Mouse (Mus musculus): ENCODE results near the gene Msmp. TPM values are rescaled to one million over a fixed set of nuclear protein-coding genes. Genes with fewer than 3 reads are reported as not detected.

Gene Msmp
- not detected for total RNA-seq (2021)
- long read RNA-seq, experiment 1: 0 reads
- long read RNA-seq, experiment 2: 0 reads

DNA sequence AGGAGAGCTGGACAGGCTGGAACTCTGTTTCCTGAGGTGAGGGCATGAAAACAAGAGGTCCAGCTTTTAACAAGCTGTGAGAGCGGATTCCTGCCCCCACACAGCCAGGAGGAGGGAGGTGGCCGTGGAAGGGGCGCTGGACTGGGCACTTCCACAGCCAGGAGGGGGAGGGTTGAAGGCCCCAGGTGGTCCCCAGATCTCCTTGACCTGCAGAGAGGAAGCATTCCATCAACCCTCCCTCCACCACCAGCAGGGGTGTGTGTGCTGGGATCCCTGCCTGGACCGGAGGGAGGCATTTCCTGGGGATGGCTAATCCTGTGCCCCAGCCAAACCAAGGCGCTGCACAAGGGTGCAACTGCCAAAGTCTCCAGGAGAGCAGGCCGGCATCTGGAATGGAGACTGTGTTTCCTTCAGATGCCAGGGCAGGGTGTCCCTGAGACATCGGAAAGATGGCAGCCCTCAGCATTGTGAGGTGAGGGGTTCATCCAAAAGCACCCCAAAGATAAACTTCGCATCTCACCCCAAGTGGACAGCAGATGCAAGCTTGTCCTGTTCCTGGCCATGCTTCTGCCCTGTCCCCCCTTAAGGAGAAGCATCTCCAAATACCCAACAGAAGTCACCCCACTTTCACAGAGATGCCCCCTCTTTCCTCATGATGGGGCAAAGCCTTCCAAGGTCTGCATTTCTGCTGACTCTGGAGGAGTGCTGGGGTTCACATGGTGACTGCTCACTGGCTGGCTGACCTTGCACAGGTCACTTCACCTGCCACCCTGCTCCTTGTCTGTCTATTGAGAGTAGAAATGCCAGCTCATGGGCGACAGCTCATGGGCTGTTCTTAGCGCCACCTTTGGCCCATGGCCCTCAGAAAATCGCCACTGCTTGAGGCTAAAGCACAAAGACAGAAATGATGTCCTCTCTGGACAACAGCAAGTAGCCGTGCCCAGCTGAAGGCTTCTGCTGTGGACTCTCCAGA lies at the start of gene Msmp:
Gene Msmp (minus strand): TSS at position 51 of the 973 bp plus-strand sequence.
- intact Hi-C loops (cut with DNase I): no loop called here
- DNase-seq (ENCODE audit: low spot score in 2 of 2): no peak

GRCm38 (mm10) chr4:43633736-43634135 lies 49.4 kb upstream of the Msmp start:
- intact Hi-C loops (cut with DNase I): no loop called here
- no peak for DNase-seq (ENCODE audit: low spot score in 2 of 2)

DNA sequence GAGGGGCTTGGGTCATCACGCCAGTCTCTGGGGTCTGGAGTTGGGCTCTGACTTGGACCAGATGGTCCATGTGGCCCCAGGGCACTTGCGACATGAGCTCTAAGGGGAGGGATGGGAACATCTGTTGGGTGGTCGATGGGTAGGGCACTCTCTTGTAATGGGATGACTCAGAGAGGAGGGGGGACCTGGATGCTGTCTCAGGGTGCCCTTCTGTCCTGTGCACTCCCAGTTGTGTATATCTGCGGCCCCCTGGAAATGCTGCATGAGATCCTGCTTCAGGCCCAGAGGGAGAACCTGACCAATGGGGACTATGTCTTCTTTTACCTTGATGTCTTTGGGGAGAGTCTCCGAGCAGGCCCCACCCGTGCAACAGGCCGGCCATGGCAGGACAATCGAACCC lies 49.0 kb upstream of the Msmp start:
- peak in 1 of 2 experiments; percentile 1 for DNase-seq (ENCODE audit: low spot score in 2 of 2)
- intact Hi-C loops (cut with DNase I): no loop called here

GRCm38 (mm10) chr4:43631956-43632920 lies 47.9 kb upstream of the Msmp start:
- no peak for DNase-seq (ENCODE audit: low spot score in 2 of 2)

GRCm38 (mm10) chr4:43631046-43631955 lies 47.0 kb upstream of the Msmp start, which contains the start of gene Npr2:
TSS of gene Npr2 (plus strand) at chr4:43631935.
- intact Hi-C loops (cut with DNase I): no loop called here
- DNase-seq (ENCODE audit: low spot score in 2 of 2): peak in 1 of 2 experiments; percentile 40

More at GRCm38 (mm10) chr4:43631956-43632920, 47.9 kb upstream of the Msmp start:
- intact Hi-C loops (cut with DNase I): no loop called here

- DNase-seq (ENCODE audit: low spot score in 2 of 2): no peak
- intact Hi-C loops (cut with DNase I): loop anchor here (1.0 kb wide), 2 partner anchors 36 to 82 kb away; no protein-coding TSS in a partner anchor
These were observed 46.4 kb upstream of the Msmp start for GRCm38 (mm10) chr4:43630671-43631045.

DNA sequence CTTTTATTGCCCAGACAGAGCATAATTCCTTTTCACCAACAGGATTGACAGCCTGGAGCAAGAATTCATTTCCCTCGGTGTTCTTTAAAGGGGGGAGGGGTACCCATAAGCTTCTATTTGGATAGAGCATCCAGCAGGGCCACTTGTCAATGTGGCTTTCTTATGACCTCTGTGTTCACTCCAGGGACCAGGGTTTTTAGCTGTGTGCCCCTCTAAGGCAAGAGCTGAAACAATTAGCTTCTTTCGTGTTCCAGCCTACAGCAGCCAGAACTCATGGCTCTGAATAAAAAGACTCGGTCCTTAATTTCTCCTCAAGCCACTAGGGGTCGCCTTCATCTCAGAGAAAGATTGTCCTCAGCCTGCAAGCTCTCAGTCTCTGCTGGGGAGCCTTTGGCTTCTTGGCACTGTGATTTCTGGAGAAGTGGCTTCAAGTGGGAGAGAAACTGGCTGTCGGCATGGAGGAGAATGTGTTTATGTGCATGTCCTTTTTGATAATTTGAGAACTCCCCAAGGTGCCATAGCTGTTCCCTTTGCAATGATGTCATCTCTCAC lies 45.8 kb upstream of the Msmp start:
- intact Hi-C loops (cut with DNase I): loop anchor here (1.0 kb wide), 2 partner anchors 36 to 82 kb away; no protein-coding TSS in a partner anchor

DNA sequence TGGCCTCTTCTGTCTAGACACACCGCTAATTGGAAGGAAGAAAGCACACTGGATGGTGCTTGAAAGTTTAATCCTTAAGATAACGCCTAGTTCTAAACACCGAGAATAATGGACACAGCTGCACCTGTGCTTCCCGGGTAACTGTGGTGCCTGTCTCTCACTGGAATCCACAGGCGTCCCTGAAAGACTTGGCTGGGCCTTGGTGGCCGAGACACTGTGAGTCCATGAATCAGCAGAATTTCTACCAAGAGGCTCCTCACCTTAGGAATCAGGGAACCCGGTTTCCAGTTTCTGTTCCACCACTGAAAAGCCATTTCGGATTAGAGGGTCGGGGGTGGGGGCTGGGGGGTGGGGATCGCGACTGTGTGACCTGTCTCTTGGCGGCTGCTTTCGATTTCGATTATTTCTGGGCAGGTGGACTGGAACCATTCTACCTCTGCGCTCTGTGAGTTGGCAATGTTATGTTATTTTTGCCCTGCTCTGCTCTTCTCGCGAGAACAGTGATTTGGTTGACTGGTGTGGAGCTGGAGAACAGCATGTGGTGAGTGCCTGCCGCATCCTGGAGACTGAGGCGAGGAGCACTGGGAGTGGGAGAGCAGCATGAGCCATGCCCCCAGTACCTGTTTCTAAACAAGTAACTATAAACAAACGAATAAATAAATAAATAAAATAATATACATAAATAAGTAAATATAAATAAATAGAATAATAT lies 45.0 kb upstream of the Msmp start:
- DNase-seq (ENCODE audit: low spot score in 2 of 2): peak in 1 of 2 experiments; percentile 35
- intact Hi-C loops (cut with DNase I): no loop called here

More for the DNA sequence above, 45.8 kb upstream of the Msmp start:
- DNase-seq (ENCODE audit: low spot score in 2 of 2): peak; percentile 91 to 94

- no peak for DNase-seq (ENCODE audit: low spot score in 2 of 2)
- intact Hi-C loops (cut with DNase I): no loop called here
These were observed 36.0 kb upstream of the Msmp start for GRCm38 (mm10) chr4:43620146-43620778.

DNA sequence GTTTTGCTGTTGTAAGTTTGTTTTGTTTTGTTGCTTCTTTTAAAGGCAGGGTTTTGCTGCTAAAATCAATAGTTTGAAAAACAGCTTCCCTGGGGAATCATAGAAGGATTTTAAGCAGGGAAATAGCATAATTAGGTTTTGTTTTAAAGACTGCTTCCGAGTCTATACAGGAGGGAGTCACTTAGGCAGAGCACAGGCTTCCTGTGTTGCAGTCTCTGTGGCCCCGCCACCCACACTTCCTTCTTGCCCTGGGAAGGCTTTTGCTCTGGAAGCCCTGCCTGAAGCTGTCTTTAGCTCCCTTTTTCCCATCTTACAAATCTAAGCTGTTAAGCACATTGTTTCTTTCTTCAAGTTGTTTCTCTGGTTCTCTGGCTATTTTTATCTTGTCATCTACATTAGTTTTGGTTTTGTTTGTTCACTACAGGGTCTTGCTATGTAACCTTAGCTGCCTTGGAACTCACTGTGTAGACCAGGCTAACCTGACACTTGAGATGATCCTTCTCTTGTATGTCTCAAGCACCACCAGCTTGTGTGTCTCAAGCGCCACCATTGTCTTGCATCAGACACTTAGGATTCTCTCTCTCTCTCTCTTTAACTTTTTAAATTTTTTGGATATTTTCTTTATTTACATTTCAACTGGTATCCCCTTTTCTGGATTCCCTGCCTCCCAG lies 28.9 kb upstream of the Msmp start:
- intact Hi-C loops (cut with DNase I): no loop called here
- DNase-seq (ENCODE audit: low spot score in 2 of 2): no peak

DNA sequence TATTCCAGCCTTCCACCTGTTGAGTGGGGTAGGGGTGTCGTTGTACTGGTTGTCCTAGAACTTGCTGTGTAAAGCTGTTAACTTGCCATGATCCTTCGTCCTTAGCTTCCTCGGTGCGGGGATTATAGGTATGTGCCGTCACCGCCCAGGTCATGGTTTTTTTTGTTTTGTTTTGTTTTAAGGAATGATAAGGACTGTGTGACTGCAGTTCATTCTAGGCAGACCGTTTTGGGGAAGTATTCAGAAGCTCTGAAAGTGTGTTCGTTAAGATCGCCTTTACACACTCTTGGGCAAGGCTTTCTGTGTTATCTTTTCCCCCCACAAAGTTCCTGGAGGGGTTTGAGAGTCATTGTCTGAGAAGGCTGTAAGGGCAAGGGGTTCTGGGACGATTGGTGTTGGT lies 28.2 kb upstream of the Msmp start:
- intact Hi-C loops (cut with DNase I): no loop called here
- no peak for DNase-seq (ENCODE audit: low spot score in 2 of 2)

- intact Hi-C loops (cut with DNase I): no loop called here
These were observed 20.7 kb upstream of the Msmp start for GRCm38 (mm10) chr4:43604751-43605685.

GRCm38 (mm10) chr4:43604099-43604498 lies 19.8 kb upstream of the Msmp start:
- DNase-seq (ENCODE audit: low spot score in 2 of 2): no peak
- intact Hi-C loops (cut with DNase I): no loop called here

More at GRCm38 (mm10) chr4:43604751-43605685, 20.7 kb upstream of the Msmp start:
- DNase-seq (ENCODE audit: low spot score in 2 of 2): no peak

GRCm38 (mm10) chr4:43600195-43600934 lies 16.1 kb upstream of the Msmp start:
- no peak for DNase-seq (ENCODE audit: low spot score in 2 of 2)
- intact Hi-C loops (cut with DNase I): no loop called here

All from left cerebral cortex, postnatal 14 days (tissue).